Mouse (Mus musculus) kidney, embryonic 15.5 days (tissue): ENCODE measurements around the gene Cdca7. TPM values are rescaled to one million over a fixed set of nuclear protein-coding genes. Genes with fewer than 3 reads are reported as not detected.

ENCODE experiments used
- ATAC-seq: fragments of 200-750 bp; cut with Nextera tagmentation; replicated peaks from 2 replicates; pipeline ENCODE4 v1.8.0; 2017; ENCODE audit warnings: moderate TSS enrichment; ENCODE audit not compliant: low FRiP score
- H3K27ac ChIP-seq: fragments of 300-500 bp; sonication (generic); 2 replicates; pipeline ENCODE4 v1.5.1; 2015; ENCODE audit warnings: mild to moderate bottlenecking, inconsistent platforms
- H3K27me3 ChIP-seq: fragments of 300-500 bp; sonication (generic); 2 replicates; pipeline ENCODE4 v1.6.1; 2015; ENCODE audit warnings: inconsistent platforms
- H3K36me3 ChIP-seq: fragments of 300-500 bp; sonication (generic); 2 replicates; pipeline ENCODE4 v1.6.1; 2015; ENCODE audit warnings: inconsistent platforms
- H3K4me1 ChIP-seq: fragments of 300-500 bp; sonication (generic); 2 replicates; pipeline ENCODE4 v1.6.1; 2015; ENCODE audit warnings: inconsistent platforms
- H3K4me2 ChIP-seq: fragments of 300-500 bp; sonication (generic); 2 replicates; pipeline ENCODE4 v1.6.1; 2015; ENCODE audit warnings: moderate library complexity, mild to moderate bottlenecking, inconsistent platforms
- H3K4me3 ChIP-seq: fragments of 300-500 bp; sonication (generic); replicated peaks from 2 replicates; pipeline ENCODE4 v1.5.1; 2015; ENCODE audit warnings: mild to moderate bottlenecking, inconsistent platforms
- H3K9ac ChIP-seq: fragments of 300-500 bp; sonication (generic); 2 replicates; pipeline ENCODE4 v1.6.1; 2015; ENCODE audit warnings: mild to moderate bottlenecking, inconsistent platforms
- H3K9me3 ChIP-seq: fragments of 300-500 bp; sonication (generic); replicated peaks from 2 replicates; pipeline ENCODE4 v1.6.1; 2016; ENCODE audit warnings: inconsistent platforms
- WGBS: fragments of 180-500 bp; shearing (Covaris S2); methylation state at CpG from one replicate; pipeline ENCODE4 v1.1.7; 2015; ENCODE audit warnings: mixed read lengths; 5-methylcytosine and 5-hydroxymethylcytosine counted together
- polyA plus RNA-seq: library from polyadenylated mRNA; unstranded; fragments of >200 nt; fragmentation: Nextera tagmentation; extraction: Ambion mirVana; gene quantifications from 2 replicates; pipeline ENCODE4 v1.2.1, GENCODE M21; 2015

Cdca7 gene
- polyA plus RNA-seq, 1 experiment from 2014 or later, result 158 TPM

DNA sequence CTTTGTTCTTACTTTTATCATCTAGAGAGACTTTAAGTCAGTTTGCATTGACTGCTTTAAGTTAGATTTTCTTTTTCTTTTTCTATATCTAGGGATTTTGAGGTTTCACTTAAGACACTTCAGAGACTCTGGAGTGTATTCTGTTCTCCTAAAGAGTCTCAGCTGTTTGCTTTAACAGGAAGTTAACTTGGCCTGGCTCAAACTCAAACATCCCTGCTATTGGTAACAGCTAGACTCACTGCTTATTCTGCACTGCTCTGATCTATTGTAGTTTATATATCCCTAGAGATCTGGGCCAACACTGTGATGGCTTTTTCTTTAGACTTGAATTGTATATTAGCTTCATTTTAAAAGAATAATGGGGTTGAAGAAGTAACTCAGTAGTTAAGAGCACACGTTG is 8.4 kb upstream of the Cdca7 start:
- Histone ChIP-seq H3K27ac (no peak overlapping the region), H3K9ac (no peak overlapping the region), H3K4me1 (peaks cover 10% of the 10 kb centered on the region; the same call in 1 of the 2 replicates), H3K36me3 (no peaks in the 10 kb centered on the region), H3K9me3 (no peaks in the 10 kb centered on the region), H3K27me3 (no peaks in the 10 kb centered on the region), H3K4me2 (no peak overlapping the region), H3K4me3 (no peak overlapping the region)
- no peak for ATAC-seq
- 64% methylated on average over 1 of the region's 1 CpGs for WGBS

DNA sequence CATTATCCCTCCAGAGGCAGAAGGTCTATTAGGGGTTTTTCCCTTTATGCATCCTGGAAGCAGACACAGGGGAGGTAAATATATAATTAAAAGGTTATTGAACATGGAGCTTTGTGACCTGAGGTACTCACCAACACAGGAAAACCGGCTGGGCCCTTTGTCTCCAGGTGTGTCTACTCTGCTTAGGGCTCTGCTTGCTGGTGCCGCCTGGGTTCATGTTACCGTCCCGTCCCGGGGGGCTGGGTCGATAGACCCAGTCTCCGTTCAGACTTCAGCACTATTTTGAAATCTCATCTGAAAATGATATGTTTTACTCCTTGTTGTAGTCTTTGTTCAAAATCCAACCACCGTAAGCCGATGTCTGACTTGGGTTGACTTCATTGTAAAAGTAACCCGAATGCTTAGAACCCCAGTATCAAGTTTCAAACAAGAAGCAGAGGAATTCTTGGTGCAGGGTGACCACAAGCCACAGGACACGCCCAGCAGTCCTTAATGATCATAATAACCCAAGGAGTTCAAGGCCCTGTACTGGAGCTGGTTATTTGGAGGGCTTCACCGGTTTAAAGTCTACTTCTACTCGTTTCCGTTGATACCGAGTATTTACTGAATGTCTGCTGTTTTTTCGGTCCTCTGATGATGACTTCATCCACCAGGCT is 4.4 kb upstream of the Cdca7 start:
- ATAC-seq, result no peak
- Histone ChIP-seq H3K4me2 (no peak overlapping the region), H3K36me3 (no peaks in the 10 kb centered on the region), H3K27ac (no peak overlapping the region), H3K9me3 (no peaks in the 10 kb centered on the region), H3K4me1 (peaks cover 14% of the 10 kb centered on the region), H3K27me3 (0 out of 2 replicates have a peak, but pooled peaks cover 3% of the 10 kb centered on the region), H3K9ac (no peak overlapping the region), H3K4me3 (no peak overlapping the region)
- WGBS, result 57% methylated on average over 16 of the region's 16 CpGs

DNA sequence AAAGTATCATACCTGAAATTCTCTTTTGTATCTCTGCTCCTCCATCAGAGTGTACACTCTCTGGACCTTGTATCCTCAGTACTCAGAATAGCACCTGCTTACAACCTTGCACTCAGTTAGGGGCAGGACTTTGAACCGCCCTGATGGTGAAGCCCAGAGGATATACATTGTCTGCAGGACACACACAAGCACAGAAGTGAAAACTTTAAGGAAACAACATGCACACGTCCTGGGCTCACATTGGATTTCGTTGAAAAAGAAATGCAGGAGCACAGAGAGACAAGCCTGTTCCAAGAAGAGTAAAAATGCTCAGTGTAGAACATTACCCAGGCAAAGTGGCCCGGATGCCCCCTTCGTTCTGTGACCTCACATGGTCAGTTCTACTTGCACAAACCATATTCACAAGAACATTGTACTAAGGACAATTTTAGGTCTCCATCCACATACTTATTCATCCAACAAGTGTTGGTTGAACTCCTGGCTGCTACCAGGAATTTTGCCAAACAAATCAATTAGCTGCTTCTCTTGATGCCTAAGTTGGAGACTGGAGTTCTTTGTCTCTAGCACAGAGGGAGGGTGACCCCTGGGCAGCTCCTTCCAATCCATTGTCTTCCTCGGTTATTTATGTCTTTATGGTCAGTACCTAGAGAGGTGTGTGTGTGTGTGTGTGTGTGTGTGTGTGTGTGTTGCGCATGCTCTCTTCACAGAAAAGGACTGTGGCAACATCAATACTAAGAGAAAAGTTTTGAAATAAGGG is 1.2 kb upstream of the Cdca7 start:
- WGBS, result 30% methylated on average over 7 of the region's 7 CpGs
- peak overlapping the region; percentile 37; the same call in 1 of the 2 replicates for H3K27ac ChIP-seq

DNA sequence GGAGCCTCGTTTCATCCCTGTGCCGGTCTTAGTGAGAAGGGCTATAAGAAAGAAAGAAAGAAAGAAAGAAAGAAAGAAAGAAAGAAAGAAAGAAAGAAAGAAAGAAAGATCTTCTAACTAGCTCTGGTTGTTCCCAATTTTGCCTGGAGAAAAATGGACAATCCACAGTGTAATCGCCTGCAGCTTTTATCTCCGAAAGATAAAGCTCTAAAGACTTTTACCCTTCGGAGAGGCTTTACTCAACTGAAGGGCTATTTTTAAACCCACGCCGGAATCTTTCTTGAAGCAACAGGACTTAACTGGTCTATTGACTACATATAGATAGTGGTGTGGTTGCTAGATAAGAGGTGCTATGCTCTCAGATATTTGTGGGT is 549 bp upstream of the Cdca7 start:
- Histone ChIP-seq H3K9me3 (no peaks in the 10 kb centered on the region), H3K4me2 (peak overlapping the region; percentile 82), H3K9ac (peak overlapping the region; percentile 87), H3K27ac (peak overlapping the region; percentile 93), H3K4me1 (peaks cover 45% of the 10 kb centered on the region), H3K36me3 (peaks cover 18% of the 10 kb centered on the region), H3K27me3 (0 out of 2 replicates have a peak, but pooled peaks cover 3% of the 10 kb centered on the region), H3K4me3 (peak overlapping the region; percentile 79)
- WGBS, result 1% methylated on average over 7 of the region's 7 CpGs
- no peak for ATAC-seq

More for the DNA sequence above, 1.2 kb upstream of the Cdca7 start:
- H3K36me3 ChIP-seq, result peaks cover 11% of the 10 kb centered on the region
- ATAC-seq, result no peak
- no peak overlapping the region for H3K9ac ChIP-seq
- no peak overlapping the region for H3K4me3 ChIP-seq
- peak overlapping the region; percentile 82 for H3K4me2 ChIP-seq
- peaks cover 38% of the 10 kb centered on the region for H3K4me1 ChIP-seq
- H3K9me3 ChIP-seq, result no peaks in the 10 kb centered on the region
- 0 out of 2 replicates have a peak, but pooled peaks cover 3% of the 10 kb centered on the region for H3K27me3 ChIP-seq

DNA sequence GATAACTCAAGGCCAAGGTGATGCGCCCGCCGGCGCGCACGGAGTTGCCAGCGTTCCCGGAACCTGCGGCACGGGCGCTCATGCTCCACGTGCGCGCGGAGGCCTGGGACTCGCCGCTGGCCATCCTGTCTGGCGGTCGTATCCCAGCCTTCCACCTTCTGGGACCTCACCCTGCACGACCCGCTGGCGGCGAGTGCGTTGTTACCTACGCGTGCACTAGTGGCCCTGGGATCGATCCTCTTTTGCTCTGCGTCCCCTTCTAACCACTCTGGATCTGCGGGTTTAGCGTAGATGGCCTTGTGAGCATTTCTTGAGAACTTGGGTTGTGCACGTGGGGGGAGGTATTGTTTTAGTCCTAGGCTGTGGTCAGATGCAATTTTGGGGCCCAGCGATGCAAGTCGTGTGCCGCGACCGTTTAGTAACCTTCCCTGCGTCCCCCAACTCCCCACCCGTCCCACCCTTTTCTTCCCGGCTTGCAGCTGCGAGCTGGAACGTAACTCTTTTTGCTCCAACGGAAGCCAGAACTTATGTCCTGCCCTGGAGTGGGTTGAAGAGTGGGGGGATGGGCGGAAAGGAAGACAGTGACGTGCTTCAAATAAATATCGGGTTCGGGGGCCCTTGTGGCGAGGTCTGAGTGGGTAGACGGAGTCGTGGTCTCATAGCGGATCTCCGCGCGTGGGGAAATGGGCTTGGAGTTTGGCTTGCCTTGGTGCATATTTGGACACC is 690 bp downstream of the Cdca7 start:
- peak; percentile 62 for ATAC-seq
- H3K36me3 ChIP-seq, result peaks cover 30% of the 10 kb centered on the region
- H3K4me1 ChIP-seq, result peaks cover 47% of the 10 kb centered on the region
- peak overlapping the region; percentile 79 for H3K4me3 ChIP-seq
- peak overlapping the region; percentile 87 for H3K9ac ChIP-seq
- WGBS, result under 1% methylated on average over 53 of the region's 53 CpGs
- H3K4me2 ChIP-seq, result peak overlapping the region; percentile 82
- H3K27me3 ChIP-seq, result 0 out of 2 replicates have a peak, but pooled peaks cover 3% of the 10 kb centered on the region
- peak overlapping the region; percentile 93 for H3K27ac ChIP-seq
- H3K9me3 ChIP-seq, result no peaks in the 10 kb centered on the region

DNA sequence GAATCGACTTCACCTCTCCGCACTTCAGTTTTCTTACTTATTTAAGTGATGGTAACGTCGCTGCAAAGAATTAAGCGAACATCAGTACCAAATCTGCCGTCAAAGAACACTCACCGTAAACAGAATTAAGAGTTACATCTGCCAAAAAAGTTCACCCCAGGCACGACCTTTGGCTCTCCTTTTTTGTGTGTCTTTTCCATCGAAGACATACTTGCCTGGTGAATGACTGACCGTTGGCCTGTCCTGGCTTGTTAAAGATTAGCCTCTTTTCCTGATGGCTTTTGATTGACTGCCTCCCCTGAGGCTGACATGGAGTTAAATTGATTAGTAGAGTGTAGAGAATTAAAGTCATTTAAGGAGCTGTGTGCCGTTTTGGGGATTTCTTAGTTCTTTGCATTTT is 1.3 kb downstream of the Cdca7 start:
- peak overlapping the region; percentile 82 for H3K4me2 ChIP-seq
- no peak for ATAC-seq
- no peaks in the 10 kb centered on the region for H3K9me3 ChIP-seq
- peak overlapping the region; percentile 93 for H3K27ac ChIP-seq
- H3K36me3 ChIP-seq, result peaks cover 36% of the 10 kb centered on the region
- H3K27me3 ChIP-seq, result 0 out of 2 replicates have a peak, but pooled peaks cover 3% of the 10 kb centered on the region
- peak overlapping the region; percentile 79 for H3K4me3 ChIP-seq
- WGBS, result 2% methylated on average over 11 of the region's 11 CpGs
- H3K9ac ChIP-seq, result peak overlapping the region; percentile 87
- H3K4me1 ChIP-seq, result peaks cover 47% of the 10 kb centered on the region

DNA sequence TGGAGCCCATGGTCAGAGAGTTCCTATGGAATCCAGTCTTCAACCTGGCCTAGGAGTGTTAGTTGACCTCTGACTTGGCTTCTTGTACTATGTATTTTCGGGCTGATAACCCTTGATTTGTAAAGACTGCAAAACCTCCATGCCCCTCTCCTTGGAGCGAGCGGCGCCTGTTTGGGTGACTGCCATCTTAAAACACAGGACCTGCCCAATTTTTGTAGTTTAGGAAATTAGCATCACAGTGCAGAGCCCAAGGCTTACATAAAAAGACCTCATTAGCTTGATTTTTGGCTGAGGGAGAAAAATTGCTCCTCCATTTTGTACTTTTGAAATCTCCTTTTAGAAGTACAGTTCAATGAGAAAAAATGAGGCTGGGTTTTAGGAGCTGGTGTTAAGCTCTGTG is 2.2 kb downstream of the Cdca7 start:
- peaks cover 45% of the 10 kb centered on the region for H3K36me3 ChIP-seq
- peak overlapping the region; percentile 79 for H3K4me3 ChIP-seq
- H3K4me2 ChIP-seq, result peak overlapping the region; percentile 82
- peaks cover 47% of the 10 kb centered on the region for H3K4me1 ChIP-seq
- H3K9me3 ChIP-seq, result no peaks in the 10 kb centered on the region
- no peak overlapping the region for H3K27ac ChIP-seq
- no peak overlapping the region for H3K9ac ChIP-seq
- 83% methylated on average over 4 of the region's 4 CpGs for WGBS
- no peak for ATAC-seq
- H3K27me3 ChIP-seq, result 0 out of 2 replicates have a peak, but pooled peaks cover 3% of the 10 kb centered on the region

DNA sequence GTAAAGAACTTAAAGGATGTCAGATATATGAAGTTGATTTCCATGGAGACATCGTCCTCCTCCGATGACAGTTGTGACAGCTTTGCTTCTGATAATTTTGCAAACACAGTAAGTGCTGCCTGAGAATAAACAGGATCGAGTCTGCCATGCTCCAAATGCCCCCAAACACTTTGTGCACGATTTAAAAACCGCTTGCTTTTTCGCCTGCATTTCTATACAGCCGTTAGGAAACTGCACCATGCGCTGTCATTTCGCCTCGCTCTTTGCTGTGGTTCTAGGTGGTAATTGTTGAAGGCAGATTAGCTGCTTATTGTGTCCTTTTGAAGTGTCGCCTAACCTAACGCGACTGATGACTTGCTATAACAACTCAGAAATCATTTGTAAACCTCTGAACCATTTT is 3.0 kb downstream of the Cdca7 start:
- Histone ChIP-seq H3K4me3 (no peak overlapping the region; the same call in 1 of the 2 replicates), H3K4me1 (peaks cover 47% of the 10 kb centered on the region), H3K36me3 (peaks cover 53% of the 10 kb centered on the region), H3K27ac (no peak overlapping the region), H3K9ac (no peak overlapping the region), H3K27me3 (0 out of 2 replicates have a peak, but pooled peaks cover 1% of the 10 kb centered on the region), H3K9me3 (no peaks in the 10 kb centered on the region), H3K4me2 (peak overlapping the region; percentile 82; the same call in 1 of the 2 replicates)
- WGBS, result 71% methylated on average over 13 of the region's 13 CpGs
- ATAC-seq, result no peak

DNA sequence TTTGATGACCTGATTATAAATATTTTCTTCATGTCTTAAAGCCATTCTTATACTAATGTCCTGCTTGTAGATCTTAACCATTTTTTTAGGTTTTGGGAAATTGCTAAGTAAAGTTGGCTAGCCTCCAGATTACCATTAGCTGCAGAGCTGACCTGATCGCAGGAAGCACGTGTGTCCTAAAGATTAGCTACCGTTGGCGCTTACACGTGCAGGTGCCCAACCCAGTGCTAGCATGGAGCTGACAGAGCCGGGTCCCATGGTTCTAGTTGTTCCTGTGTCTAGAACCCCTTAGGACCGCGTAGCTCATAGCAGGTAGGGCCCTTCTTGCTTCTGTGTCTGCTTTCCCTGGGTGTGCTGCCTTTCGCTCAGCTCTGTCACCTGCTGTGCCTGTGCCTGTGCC is 3.9 kb downstream of the Cdca7 start:
- Histone ChIP-seq H3K36me3 (peaks cover 62% of the 10 kb centered on the region), H3K9ac (no peak overlapping the region), H3K4me3 (no peak overlapping the region), H3K4me1 (peaks cover 42% of the 10 kb centered on the region), H3K4me2 (no peak overlapping the region), H3K27me3 (no peaks in the 10 kb centered on the region), H3K27ac (no peak overlapping the region), H3K9me3 (no peaks in the 10 kb centered on the region)
- 88% methylated on average over 9 of the region's 9 CpGs for WGBS
- ATAC-seq, result no peak

DNA sequence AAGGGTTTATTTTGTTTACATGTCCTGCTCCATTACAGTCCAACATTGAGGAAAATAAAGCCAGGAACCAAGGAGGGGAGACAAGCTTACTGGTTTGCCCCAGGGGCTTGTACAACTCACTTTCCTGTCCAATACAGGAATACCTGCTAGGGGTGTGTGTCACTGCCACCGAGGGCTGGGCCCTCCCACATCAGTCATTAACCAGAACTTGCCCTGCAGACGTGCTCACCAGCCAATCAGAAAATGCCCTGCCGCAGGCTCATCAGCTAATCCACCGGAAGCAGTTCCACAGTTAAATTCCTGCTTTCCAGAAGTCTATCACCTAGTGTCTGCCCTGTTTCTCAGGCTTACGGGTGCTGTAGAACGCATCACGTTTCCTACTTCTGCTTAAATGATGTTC is 15.7 kb downstream of the Cdca7 start:
- H3K4me1 ChIP-seq, result peaks cover 5% of the 10 kb centered on the region
- H3K36me3 ChIP-seq, result peaks cover 11% of the 10 kb centered on the region
- no peaks in the 10 kb centered on the region for H3K9me3 ChIP-seq
- no peak overlapping the region for H3K4me3 ChIP-seq
- H3K27me3 ChIP-seq, result no peaks in the 10 kb centered on the region
- 45% methylated on average over 7 of the region's 7 CpGs for WGBS
- no peak overlapping the region for H3K27ac ChIP-seq
- H3K4me2 ChIP-seq, result no peak overlapping the region
- peak; percentile 18; the same call in 1 of the 2 replicates for ATAC-seq
- no peak overlapping the region for H3K9ac ChIP-seq

DNA sequence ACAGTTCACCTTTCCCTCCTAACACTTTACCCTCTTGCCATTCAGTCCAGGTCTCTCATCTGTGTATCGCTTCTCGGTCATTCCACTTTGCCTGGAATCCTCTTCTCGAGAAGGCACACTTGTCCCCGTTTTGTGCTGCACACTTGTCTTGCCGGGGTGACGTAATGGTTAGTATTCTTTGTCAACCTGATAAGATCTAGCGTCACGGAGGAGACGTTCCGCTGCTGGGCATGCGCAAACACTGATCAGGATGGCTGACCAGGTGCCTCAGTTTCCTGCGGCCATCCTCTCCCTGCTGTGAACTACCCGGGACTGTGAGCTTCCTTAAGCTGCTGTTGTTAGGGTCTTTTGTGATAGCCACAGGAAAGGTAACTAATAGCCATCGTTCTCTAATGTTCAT is 17.1 kb downstream of the Cdca7 start:
- peak overlapping the region; percentile 29 for H3K4me2 ChIP-seq
- peaks cover 5% of the 10 kb centered on the region for H3K4me1 ChIP-seq
- no peaks in the 10 kb centered on the region for H3K36me3 ChIP-seq
- H3K4me3 ChIP-seq, result no peak overlapping the region
- 38% methylated on average over 14 of the region's 14 CpGs for WGBS
- H3K27ac ChIP-seq, result no peak overlapping the region
- no peaks in the 10 kb centered on the region for H3K9me3 ChIP-seq
- H3K9ac ChIP-seq, result no peak overlapping the region
- ATAC-seq, result no peak
- H3K27me3 ChIP-seq, result peaks cover 4% of the 10 kb centered on the region; the same call in 1 of the 2 replicates
